Mouse (Mus musculus) G1E (cell line): ENCODE measurements around the gene Itprid1. TPM values are rescaled to one million over a fixed set of nuclear protein-coding genes. Genes with fewer than 3 reads are reported as not detected.

Source experiments
- ATAC-seq: 2 replicates; pipeline ENCODE4 v1.8.0; 2016; ENCODE audit warnings: mild to moderate bottlenecking; ENCODE audit not compliant: insufficient number of reproducible peaks, poor library complexity, low FRiP score, severe bottlenecking; ENCODE audit errors: extremely low read depth
- DNase-seq: peaks from one replicate; pipeline ENCODE4 v3.0.0; 2012; ENCODE audit warnings: low spot score
- H3K27me3 ChIP-seq: 2 replicates; pipeline ENCODE4 v1.6.1; 2012; ENCODE audit warnings: mild to moderate bottlenecking, low read length, inconsistent platforms; ENCODE audit not compliant: insufficient read depth
- H3K36me3 ChIP-seq: replicated peaks from 2 replicates; pipeline ENCODE3; 2012; ENCODE audit warnings: mild to moderate bottlenecking, inconsistent platforms
- H3K4me1 ChIP-seq: 2 replicates; pipeline ENCODE4 v1.6.1; 2012; ENCODE audit warnings: low read depth, low read length, inconsistent platforms, mixed read lengths; ENCODE audit not compliant: insufficient read depth
- H3K4me3 ChIP-seq: 2 replicates; pipeline ENCODE4 v1.5.1; 2012; ENCODE audit warnings: low read depth, mild to moderate bottlenecking, inconsistent platforms, low read length, moderate library complexity, mixed read lengths
- H3K9me3 ChIP-seq: replicated peaks from 2 replicates; pipeline ENCODE4 v1.6.1; 2012; ENCODE audit warnings: inconsistent platforms
- CTCF ChIP-seq: IDR thresholded peaks from 2 replicates; pipeline ENCODE4 v1.5.1; 2012; ENCODE audit warnings: low read depth, low read length, inconsistent platforms, mixed read lengths
- GATA1 ChIP-seq: IDR thresholded peaks from 2 replicates; pipeline ENCODE4 v1.6.1; 2012; ENCODE audit warnings: borderline replicate concordance, low read length, inconsistent platforms, mixed read lengths
- GATA2 ChIP-seq: IDR thresholded peaks from 2 replicates; pipeline ENCODE4 v1.6.1; 2012; ENCODE audit warnings: low read depth, low read length, inconsistent platforms, borderline replicate concordance
- POLR2AphosphoS5 ChIP-seq: IDR thresholded peaks from 2 replicates; pipeline ENCODE4 v1.6.1; 2012; ENCODE audit warnings: low read depth, low read length, inconsistent platforms; ENCODE audit not compliant: insufficient replicate concordance
- TAL1 ChIP-seq: conservative IDR thresholded peaks from 2 replicates; pipeline ENCODE4 v1.6.1; 2012; ENCODE audit warnings: low read depth, low read length, inconsistent platforms, mixed read lengths
- polyA plus RNA-seq: library from polyadenylated mRNA; stranded (reverse); fragments of >175 nt; gene quantifications from 2 replicates; pipeline ENCODE4 v1.2.3, GENCODE M21; 2012
- total RNA-seq, 2 experiments: library from RNA; stranded (forward) in 1 of 2; stranded (reverse) in 1 of 2; fragments of 200-1000 nt in 1 of 2; fragments of >200 nt in 1 of 2; fragmentation: Nextera tagmentation in 1 of 2; gene quantifications; 2 replicates each; pipeline ENCODE4 v1.2.3; 2014 to 2017

Itprid1 gene
- total and polyA plus RNA-seq, 3 experiments, result not detected

GRCm38 (mm10) chr6:55812353-55812752 is 24.3 kb upstream of the Itprid1 start:
- DNase-seq (no peak), ATAC-seq (no peak)
- TF ChIP-seq POLR2AphosphoS5 (no peak), CTCF (no peak), GATA2 (no peak), GATA1 (no peak), TAL1 (no peak)
- H3K4me3 ChIP-seq, result no peak overlapping the region
- no peaks in the 10 kb centered on the region for H3K4me1 ChIP-seq
- H3K36me3 ChIP-seq, result no peaks in the 10 kb centered on the region
- H3K27me3 ChIP-seq, result no peaks in the 10 kb centered on the region
- no peaks in the 10 kb centered on the region for H3K9me3 ChIP-seq

DNA sequence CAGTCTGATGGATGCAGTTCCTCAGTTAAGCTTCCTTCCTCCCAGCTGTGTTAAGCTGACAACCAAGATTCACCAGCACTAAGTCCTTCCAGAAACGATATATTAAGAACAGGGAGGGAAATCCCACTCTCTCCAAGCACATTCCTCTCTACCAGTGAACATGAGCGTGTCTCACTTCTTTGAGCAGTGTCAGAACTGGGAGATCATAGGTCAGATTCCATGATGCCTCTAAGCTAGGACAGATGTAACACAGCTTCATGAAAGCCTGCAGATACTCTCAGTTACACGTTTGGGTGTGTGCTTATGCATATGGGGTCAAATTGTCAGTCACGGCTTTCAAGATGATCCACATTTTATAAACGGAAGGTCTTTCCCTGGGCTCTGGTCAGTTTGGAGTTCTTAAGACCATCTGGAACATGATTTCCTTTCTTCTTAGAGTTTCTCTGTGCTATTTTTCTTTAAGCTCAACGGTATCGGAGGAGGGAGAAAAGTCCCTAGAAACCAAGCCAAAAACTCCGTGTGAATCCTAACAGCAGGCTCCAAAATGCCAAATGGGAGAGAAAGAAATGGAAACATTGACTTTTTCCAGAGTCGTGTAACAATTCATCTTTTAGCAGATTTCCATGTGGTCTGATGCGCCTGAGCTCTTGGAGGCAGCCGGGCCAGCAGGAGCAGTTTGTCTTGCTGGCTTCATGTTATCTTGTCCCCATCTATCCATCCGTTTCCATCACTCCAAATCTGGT is 22.3 kb upstream of the Itprid1 start:
- H3K4me3 ChIP-seq, result no peak overlapping the region
- H3K4me1 ChIP-seq, result no peaks in the 10 kb centered on the region
- no peak for DNase-seq
- no peaks in the 10 kb centered on the region for H3K27me3 ChIP-seq
- H3K36me3 ChIP-seq, result no peaks in the 10 kb centered on the region
- TF ChIP-seq GATA1, result no peak
- TF ChIP-seq CTCF, result no peak
- TF ChIP-seq POLR2AphosphoS5, result no peak
- TF ChIP-seq GATA2, result no peak
- TF ChIP-seq TAL1, result no peak
- no peak for ATAC-seq
- no peaks in the 10 kb centered on the region for H3K9me3 ChIP-seq

DNA sequence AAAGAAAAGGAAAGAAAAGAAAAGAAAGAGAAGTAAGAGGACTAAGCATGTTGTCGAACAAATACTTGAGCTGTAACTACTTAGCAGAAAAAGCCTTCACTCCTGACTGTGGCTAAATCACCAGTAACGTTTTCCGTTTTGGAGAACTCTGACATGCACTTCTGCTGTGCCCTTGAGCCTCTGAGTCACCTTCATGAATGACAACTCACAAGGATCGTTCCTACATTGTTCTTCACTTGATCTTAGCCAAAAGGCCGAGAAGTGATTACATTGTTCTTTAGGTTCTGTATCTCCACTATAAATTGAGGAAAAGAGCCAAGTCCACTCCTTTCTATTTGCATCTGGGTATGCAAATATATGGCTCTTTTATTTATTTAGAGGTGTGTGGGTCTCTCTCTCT is 19.8 kb upstream of the Itprid1 start:
- H3K36me3 ChIP-seq, result no peaks in the 10 kb centered on the region
- no peaks in the 10 kb centered on the region for H3K27me3 ChIP-seq
- DNase-seq, result no peak
- H3K4me1 ChIP-seq, result no peaks in the 10 kb centered on the region
- no peak for TF ChIP-seq GATA2
- no peak for TF ChIP-seq GATA1
- TF ChIP-seq TAL1, result no peak
- TF ChIP-seq CTCF, result no peak
- TF ChIP-seq POLR2AphosphoS5, result no peak
- no peaks in the 10 kb centered on the region for H3K9me3 ChIP-seq
- no peak overlapping the region for H3K4me3 ChIP-seq
- ATAC-seq, result no peak

DNA sequence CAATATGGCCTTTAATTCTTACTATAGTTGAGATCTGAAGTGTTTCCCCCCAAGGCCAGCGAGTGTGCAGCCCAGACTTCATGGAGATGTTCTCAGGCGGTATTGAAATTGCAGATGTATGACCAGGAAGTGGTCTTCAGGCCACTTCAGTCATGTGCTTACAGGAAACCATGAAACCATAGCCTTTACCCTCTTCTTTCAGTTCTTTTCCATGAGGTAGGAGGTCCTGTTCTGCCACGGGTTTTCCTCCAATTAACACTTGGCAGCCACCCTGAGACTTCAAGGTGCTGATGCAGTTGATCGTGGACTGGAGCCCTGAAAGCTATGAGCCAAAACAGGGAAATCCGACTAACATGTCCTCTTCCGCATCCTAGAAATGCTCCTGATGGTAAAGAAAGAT is 7.0 kb upstream of the Itprid1 start:
- H3K27me3 ChIP-seq, result no peaks in the 10 kb centered on the region
- H3K4me3 ChIP-seq, result no peak overlapping the region
- H3K36me3 ChIP-seq, result no peaks in the 10 kb centered on the region
- ATAC-seq (no peak), DNase-seq (no peak)
- no peaks in the 10 kb centered on the region for H3K4me1 ChIP-seq
- no peaks in the 10 kb centered on the region for H3K9me3 ChIP-seq
- TF ChIP-seq GATA2 (no peak), GATA1 (no peak), TAL1 (no peak), POLR2AphosphoS5 (no peak), CTCF (no peak)

DNA sequence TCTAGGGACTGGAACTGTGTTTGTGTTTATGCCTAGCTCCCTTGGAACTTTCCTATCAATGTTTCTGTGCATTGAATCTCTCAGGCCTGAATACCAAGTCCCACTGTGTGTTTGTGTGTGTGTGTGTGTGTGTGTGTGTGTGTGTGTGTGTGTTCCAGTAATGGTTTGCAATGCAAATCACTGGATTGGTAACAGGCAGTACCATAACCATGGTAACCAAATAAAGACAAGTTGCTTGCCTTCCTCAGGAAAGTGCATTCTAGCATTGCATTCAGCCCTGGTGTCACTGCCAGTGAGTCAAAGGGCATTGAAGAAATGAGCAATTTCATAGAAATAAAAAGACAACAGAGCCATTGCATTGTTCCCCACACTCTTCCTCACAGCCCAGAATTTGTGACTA is 15.9 kb downstream of the Itprid1 start:
- Histone ChIP-seq H3K27me3 (no peaks in the 10 kb centered on the region), H3K4me1 (no peaks in the 10 kb centered on the region), H3K36me3 (no peaks in the 10 kb centered on the region), H3K4me3 (no peak overlapping the region), H3K9me3 (no peaks in the 10 kb centered on the region)
- DNase-seq, result no peak
- no peak for ATAC-seq
- no peak for TF ChIP-seq TAL1
- TF ChIP-seq POLR2AphosphoS5, result no peak
- TF ChIP-seq CTCF, result no peak
- no peak for TF ChIP-seq GATA1
- no peak for TF ChIP-seq GATA2

DNA sequence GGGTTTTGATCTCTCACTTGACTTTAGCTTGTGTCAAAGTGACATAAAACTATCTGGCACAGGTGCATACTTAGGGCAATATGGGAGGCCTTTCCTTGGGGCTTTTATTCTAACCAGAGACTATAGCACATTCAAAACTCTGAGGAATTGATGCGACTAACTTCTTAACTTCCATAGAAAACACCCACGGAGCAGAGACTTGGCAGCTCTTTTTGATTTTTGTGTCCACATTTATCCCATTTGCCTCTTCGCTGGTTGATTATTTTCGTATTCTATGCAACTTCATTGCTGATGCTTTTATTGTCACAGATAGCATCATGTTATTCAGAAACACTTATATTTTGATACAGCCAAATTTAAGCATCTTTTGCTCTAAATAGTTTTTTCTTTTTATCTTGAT is 19.4 kb downstream of the Itprid1 start:
- H3K4me1 ChIP-seq, result no peaks in the 10 kb centered on the region
- H3K27me3 ChIP-seq, result no peaks in the 10 kb centered on the region
- DNase-seq (no peak), ATAC-seq (no peak)
- H3K36me3 ChIP-seq, result no peaks in the 10 kb centered on the region
- no peak overlapping the region for H3K4me3 ChIP-seq
- no peak for TF ChIP-seq GATA1
- no peak for TF ChIP-seq CTCF
- no peak for TF ChIP-seq GATA2
- TF ChIP-seq POLR2AphosphoS5, result no peak
- TF ChIP-seq TAL1, result no peak
- H3K9me3 ChIP-seq, result no peaks in the 10 kb centered on the region
